Mouse (Mus musculus) left cerebral cortex, adult 18-20 months (tissue): Measurements from ENCODE around the gene Uba3. TPM values are rescaled to one million over a fixed set of nuclear protein-coding genes. Genes with fewer than 3 reads are reported as not detected.

Experiments used
- DNase-seq, 2 experiments: peaks; one replicate each; pipeline ENCODE4 v3.0.0; 2021 to 2022; ENCODE audit warnings: low spot score in 2 of 2, mixed read lengths in 1 of 2
- total RNA-seq, 2 experiments: library from RNA; stranded (reverse); gene quantifications; 2 replicates each; pipeline ENCODE4 v1.2.3; 2021

Gene Uba3
- total RNA-seq, 2 experiments from 2014 or later: 70.9 to 74.3 TPM

- no peak for DNase-seq
These were observed 61.1 kb downstream of the Uba3 start for GRCm38 (mm10) chr6:97144359-97144758.

GRCm38 (mm10) chr6:97142611-97143010 is 62.8 kb downstream of the Uba3 start:
- no peak for DNase-seq

- no peak for DNase-seq
These were observed 63.6 kb downstream of the Uba3 start for GRCm38 (mm10) chr6:97141811-97142210.

Other genes starting within 250 kb of the Uba3 start
- under 1 TPM; 0.30 to 0.40 TPM for gene Fam19a4, start 145.2 kb downstream of the Uba3 start, total RNA-seq
- 10 to 100 TPM; 20.8 to 21.2 TPM for gene Eogt, start 56.5 kb downstream of the Uba3 start, total RNA-seq
- gene Tmf1, start 26.5 kb downstream of the Uba3 start, total RNA-seq: 10 to 100 TPM; 49.7 to 54.4 TPM
- 100 to 1,000 TPM; 205 to 217 TPM for gene Arl6ip5, start 5.0 kb upstream of the Uba3 start, total RNA-seq
- not detected for gene Lmod3, start 47.1 kb upstream of the Uba3 start, total RNA-seq